Mouse (Mus musculus): ENCODE measurements around the gene Nr3c2.
A peak's percentile ranks its signal among the peaks of the same experiment; 100 is the strongest.

DNA sequence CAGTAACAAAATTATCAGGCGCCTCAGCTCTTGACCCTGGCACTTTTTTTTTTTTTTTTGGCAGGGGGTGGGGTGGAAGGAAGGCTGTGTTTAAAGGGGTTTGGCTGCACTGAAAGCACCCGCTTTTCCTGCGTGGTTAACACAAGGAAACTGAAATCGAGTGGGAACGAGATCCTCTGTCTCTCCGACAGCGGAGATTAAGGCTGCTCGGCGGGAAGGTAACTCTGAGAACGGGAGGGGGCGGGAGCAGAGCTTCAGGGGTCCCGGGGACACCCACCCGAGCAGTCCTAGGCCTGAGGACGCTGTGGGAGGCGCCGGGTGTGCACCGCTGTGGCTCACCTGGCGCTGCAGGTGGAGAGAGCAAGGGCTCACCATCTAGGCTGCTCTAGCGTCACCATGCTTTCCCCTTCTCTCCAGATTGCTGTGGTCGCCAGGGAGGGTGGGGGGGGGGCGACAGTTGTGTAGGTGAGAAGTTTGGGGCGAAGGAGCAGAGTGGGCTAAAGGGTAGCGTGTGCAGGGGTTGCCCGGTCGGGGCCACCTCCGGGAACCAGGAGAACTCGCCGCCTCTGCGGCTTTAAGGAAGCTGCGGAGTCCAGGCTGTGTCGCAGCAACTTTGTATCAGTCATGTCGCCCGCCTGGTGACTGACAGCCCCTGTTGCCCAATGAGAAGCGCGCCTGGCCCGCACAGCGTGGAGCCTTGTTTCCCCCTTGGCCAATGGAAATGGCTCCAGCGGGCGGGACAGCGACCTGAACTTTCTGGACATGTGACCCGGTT, 2.4 kb downstream of the Nr3c2 start:
- TF ChIP-seq CTCF (IDR thresholded peaks at IDR 0.05; ENCODE audit: low read depth, low read length): no peak
- TF ChIP-seq POLR2A (IDR thresholded peaks at IDR 0.05; ENCODE audit: insufficient read depth, low read length): peak; percentile 67
- TF ChIP-seq EP300 (IDR thresholded peaks at IDR 0.05; ENCODE audit: insufficient read depth, low read depth, low read length): no peak
